Mouse (Mus musculus): ENCODE data around the gene Slc1a1. TPM values are rescaled to one million over a fixed set of nuclear protein-coding genes. Genes with fewer than 3 reads are reported as not detected.

Slc1a1 gene
- polyA plus RNA-seq (2014; fragmentation: Nextera tagmentation; extraction: Ambion mirVana) = 3.5 and 3.8 TPM in 2 replicates

DNA sequence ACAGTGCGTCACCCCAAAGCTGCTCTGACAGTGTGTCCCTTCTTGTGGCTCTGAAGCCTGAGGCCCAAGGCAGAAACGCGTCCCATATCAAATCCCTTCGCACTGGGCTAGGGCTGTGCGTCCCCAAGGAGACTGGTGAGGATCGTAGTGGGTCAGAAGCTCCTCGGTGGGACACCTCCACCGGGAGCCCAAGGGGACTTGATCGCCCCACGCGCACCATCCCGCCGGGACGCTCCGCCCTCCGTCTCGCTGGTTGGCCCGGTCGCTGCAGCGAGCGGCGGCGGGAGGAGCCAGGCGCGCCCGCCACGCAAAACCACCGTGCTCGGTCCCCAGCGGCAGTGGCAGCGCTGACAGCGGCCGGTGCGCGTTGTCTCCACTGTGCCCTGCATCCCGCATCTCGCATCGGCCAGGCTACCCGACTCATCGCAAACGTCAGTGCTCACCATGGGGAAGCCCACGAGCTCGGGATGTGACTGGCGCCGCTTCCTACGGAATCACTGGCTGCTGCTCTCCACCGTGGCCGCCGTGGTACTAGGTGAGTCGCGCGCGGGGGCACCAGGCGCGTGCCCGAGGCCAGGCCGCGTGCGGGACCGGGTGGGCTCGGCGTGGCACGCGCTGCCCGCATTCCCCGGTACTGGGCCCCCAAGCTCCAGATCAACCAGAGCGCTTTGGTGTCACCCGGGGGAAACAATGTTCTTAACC lies at the start of gene Slc1a1:
Gene Slc1a1 (plus strand): TSS at position 252 of the 702 bp plus-strand sequence.
- TF ChIP-seq CTCF (IDR thresholded peaks at IDR 0.05; ENCODE audit: low read depth) = no peak
- Histone ChIP-seq H3K4me3 (ENCODE audit: low read depth, low read length) (peak within 1 kb of the TSS; percentile 53), H3K4me2 (peak within 1 kb of the TSS; percentile 98), H3K36me3 (ENCODE audit: insufficient read depth) (no peaks in the 10 kb centered on the region), H3K27me3 (ENCODE audit: insufficient read depth, low read length) (peaks cover 23% of the 10 kb centered on the region), H3K9ac (peak within 1 kb of the TSS; percentile 50), H3K9me3 (ENCODE audit: low read depth, low read length) (no peaks in the 10 kb centered on the region), H3K4me1 (ENCODE audit: insufficient read depth) (0 out of 2 replicates have a peak, but pooled peaks cover 5% of the 10 kb centered on the region), H3K27ac (ENCODE audit: low read depth) (no peak within 1 kb of the TSS)
- DNase-seq = peak; percentile 72
- WGBS = under 1% methylated on average over 68 of the region's 68 CpGs
- ATAC-seq (ENCODE audit: insufficient read depth) = peak; percentile 60

DNA sequence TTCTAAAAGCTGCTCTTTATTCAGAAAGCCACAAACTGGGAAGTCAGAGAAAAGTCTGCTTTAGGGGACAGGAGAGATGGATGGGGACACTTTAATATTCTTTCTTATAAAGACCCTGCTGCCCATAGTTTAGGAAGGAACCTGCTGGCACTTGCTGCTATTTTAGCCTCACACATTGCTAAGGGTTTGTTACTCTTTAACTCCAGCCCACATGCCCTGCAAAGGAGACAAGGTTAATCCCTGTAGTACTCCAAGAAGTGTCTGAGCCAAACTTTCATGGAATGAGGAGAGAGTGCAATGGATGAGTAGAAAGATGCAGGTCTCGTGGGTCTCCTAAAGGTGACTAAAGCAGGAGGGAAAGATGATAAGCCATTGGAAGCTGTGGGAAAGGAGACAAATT lies 44.7 kb upstream of the Slc1a1 start:
- DNase-seq (no peak), ATAC-seq (ENCODE audit: insufficient read depth) (no peak)
- 44% methylated on average over 1 of the region's 1 CpGs for WGBS
- no peak for TF ChIP-seq CTCF (IDR thresholded peaks at IDR 0.05; ENCODE audit: low read depth)
- H3K9me3 ChIP-seq (ENCODE audit: low read depth, low read length) = no peaks in the 10 kb centered on the region
- H3K36me3 ChIP-seq (ENCODE audit: insufficient read depth) = no peaks in the 10 kb centered on the region
- no peak overlapping the region for H3K27ac ChIP-seq (ENCODE audit: low read depth)
- H3K4me2 ChIP-seq = no peak overlapping the region
- no peaks in the 10 kb centered on the region for H3K27me3 ChIP-seq (ENCODE audit: insufficient read depth, low read length)
- H3K4me1 ChIP-seq (ENCODE audit: insufficient read depth) = no peaks in the 10 kb centered on the region
- no peak overlapping the region for H3K4me3 ChIP-seq (ENCODE audit: low read depth, low read length)
- H3K9ac ChIP-seq = no peak overlapping the region

DNA sequence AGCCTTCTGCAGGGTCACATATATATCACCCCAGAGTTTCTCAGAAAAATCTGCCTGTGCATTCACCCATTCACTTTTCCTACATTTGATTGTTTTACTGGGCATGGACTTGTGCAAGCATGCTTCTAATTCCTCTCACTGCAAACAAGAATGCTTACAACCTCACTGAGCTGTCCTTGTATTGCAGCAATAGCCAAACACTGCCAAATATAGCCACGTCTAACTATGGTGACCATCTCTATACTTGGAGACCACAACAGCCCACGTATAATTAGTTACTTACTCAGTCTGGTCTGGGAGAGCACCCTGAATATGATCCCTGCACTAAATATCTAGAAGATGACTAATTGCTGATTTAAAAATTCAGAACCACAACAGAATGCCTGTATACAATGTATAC lies 41.5 kb upstream of the Slc1a1 start:
- Histone ChIP-seq H3K4me1 (ENCODE audit: insufficient read depth) (no peaks in the 10 kb centered on the region), H3K9ac (no peak overlapping the region), H3K9me3 (ENCODE audit: low read depth, low read length) (no peaks in the 10 kb centered on the region), H3K4me2 (no peak overlapping the region), H3K27me3 (ENCODE audit: insufficient read depth, low read length) (no peaks in the 10 kb centered on the region), H3K27ac (ENCODE audit: low read depth) (no peak overlapping the region), H3K4me3 (ENCODE audit: low read depth, low read length) (no peak overlapping the region), H3K36me3 (ENCODE audit: insufficient read depth) (no peaks in the 10 kb centered on the region)
- no peak for TF ChIP-seq CTCF (IDR thresholded peaks at IDR 0.05; ENCODE audit: low read depth)
- WGBS = 68% methylated on average over 2 of the region's 2 CpGs
- ATAC-seq (ENCODE audit: insufficient read depth) (no peak), DNase-seq (no peak)

DNA sequence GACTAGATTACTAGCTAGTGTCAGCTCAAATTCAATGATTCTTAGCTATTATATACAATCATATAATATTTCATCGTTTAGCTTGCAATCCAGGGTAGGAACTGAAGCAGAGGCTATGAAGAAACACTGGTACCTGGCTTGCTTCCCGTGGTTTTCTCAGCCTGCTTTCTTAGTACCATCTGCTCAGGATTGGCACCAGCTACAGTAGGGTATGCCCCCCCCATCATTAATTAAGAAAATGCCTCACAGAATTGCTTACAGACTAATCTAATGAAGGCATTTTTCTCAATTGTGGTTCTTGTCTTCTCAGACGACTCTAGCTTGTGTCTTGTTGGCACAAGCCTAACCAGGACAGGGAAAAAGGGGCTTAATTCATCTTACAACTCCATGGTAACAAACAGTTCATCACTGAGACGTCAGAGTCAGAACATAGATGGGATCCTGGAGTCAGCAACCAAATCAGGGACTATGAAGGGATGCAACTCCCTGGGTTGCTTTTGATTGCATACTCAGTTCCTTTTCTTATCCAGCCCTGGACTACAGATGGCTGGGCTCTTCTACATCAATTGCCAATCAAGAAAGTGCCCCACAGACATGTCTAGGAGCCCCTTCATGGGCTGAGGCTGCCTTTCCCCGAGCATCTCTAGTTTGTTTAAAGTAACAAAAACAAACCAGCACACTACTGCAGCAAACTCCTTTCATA lies 38.6 kb upstream of the Slc1a1 start:
- no peaks in the 10 kb centered on the region for H3K9me3 ChIP-seq (ENCODE audit: low read depth, low read length)
- no peaks in the 10 kb centered on the region for H3K36me3 ChIP-seq (ENCODE audit: insufficient read depth)
- H3K4me1 ChIP-seq (ENCODE audit: insufficient read depth) = no peaks in the 10 kb centered on the region
- H3K4me3 ChIP-seq (ENCODE audit: low read depth, low read length) = no peak overlapping the region
- ATAC-seq (ENCODE audit: insufficient read depth) = no peak
- no peak overlapping the region for H3K4me2 ChIP-seq
- H3K9ac ChIP-seq = no peak overlapping the region
- 54% methylated on average over 5 of the region's 5 CpGs for WGBS
- no peak overlapping the region for H3K27ac ChIP-seq (ENCODE audit: low read depth)
- no peak for TF ChIP-seq CTCF (IDR thresholded peaks at IDR 0.05; ENCODE audit: low read depth)
- no peaks in the 10 kb centered on the region for H3K27me3 ChIP-seq (ENCODE audit: insufficient read depth, low read length)
- DNase-seq = no peak

DNA sequence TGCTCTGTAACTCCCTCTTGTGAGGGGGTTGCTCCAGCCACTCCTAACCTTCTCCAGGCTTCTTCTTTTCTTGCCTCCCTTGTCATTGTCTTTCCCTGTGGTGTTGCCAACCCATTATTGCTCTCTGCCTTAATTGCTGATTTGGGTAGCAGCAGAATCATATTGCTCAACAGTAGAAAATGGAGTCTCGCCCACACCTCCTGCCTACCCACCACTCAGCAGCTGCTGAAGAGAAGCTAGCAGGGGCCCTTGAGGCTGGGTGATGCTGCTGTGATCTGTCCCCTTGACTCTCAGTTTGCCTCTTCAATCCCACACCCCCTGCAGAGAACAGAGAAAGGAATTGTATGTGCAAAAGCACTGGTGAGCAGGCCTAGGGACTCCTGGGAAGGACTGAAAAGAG lies 37.9 kb upstream of the Slc1a1 start:
- Histone ChIP-seq H3K36me3 (ENCODE audit: insufficient read depth) (no peaks in the 10 kb centered on the region), H3K4me1 (ENCODE audit: insufficient read depth) (no peaks in the 10 kb centered on the region), H3K27me3 (ENCODE audit: insufficient read depth, low read length) (no peaks in the 10 kb centered on the region), H3K9me3 (ENCODE audit: low read depth, low read length) (no peaks in the 10 kb centered on the region), H3K27ac (ENCODE audit: low read depth) (no peak overlapping the region), H3K9ac (no peak overlapping the region), H3K4me3 (ENCODE audit: low read depth, low read length) (no peak overlapping the region), H3K4me2 (no peak overlapping the region)
- ATAC-seq (ENCODE audit: insufficient read depth) (no peak), DNase-seq (no peak)
- TF ChIP-seq CTCF (IDR thresholded peaks at IDR 0.05; ENCODE audit: low read depth) = no peak
- WGBS = 83% methylated on average over 1 of the region's 1 CpGs

DNA sequence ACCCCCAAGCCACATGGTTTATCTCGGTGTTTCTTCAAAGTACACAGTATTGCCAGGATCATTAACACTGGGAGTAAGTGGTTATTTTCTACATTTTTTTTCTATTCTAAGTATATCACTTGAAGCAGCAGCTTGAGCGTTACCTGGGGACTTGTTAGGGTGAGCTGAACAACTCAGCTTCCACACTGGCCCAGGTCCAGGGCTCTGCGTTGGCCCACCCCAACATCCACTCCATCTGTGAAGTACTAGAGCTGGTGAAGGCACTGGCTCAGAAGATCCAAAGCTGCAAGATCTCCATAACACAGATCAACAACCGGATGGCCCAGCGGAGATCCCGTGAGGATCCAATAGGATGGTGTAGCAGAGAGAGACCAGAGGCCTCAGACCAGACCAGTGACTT lies 37.2 kb upstream of the Slc1a1 start:
- Histone ChIP-seq H3K36me3 (ENCODE audit: insufficient read depth) (no peaks in the 10 kb centered on the region), H3K4me1 (ENCODE audit: insufficient read depth) (no peaks in the 10 kb centered on the region), H3K27me3 (ENCODE audit: insufficient read depth, low read length) (no peaks in the 10 kb centered on the region), H3K27ac (ENCODE audit: low read depth) (no peak overlapping the region), H3K9me3 (ENCODE audit: low read depth, low read length) (no peaks in the 10 kb centered on the region), H3K4me3 (ENCODE audit: low read depth, low read length) (no peak overlapping the region), H3K4me2 (no peak overlapping the region), H3K9ac (no peak overlapping the region)
- WGBS = 74% methylated on average over 6 of the region's 6 CpGs
- no peak for ATAC-seq (ENCODE audit: insufficient read depth)
- TF ChIP-seq CTCF (IDR thresholded peaks at IDR 0.05; ENCODE audit: low read depth) = no peak
- DNase-seq = no peak

DNA sequence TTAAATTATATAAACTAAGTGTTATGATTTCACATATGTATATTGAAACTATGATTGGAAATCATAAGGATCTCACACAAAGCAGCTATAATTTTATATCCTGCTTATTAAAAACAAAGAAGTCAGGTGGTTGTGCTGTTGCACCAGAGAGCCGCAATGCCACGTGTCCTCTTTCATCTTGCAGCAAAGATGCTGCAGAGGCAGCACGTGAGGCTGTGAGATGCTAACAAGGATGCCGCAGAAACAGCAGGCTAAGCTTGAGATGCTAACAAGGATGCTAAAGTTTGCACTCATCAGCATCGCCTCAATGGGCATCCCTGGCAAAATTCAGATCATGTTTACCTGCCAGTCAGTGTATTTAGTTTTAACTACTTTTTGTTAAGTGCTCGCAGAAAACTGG lies 34.4 kb upstream of the Slc1a1 start:
- Histone ChIP-seq H3K4me2 (no peak overlapping the region), H3K4me3 (ENCODE audit: low read depth, low read length) (no peak overlapping the region), H3K4me1 (ENCODE audit: insufficient read depth) (no peaks in the 10 kb centered on the region), H3K27me3 (ENCODE audit: insufficient read depth, low read length) (no peaks in the 10 kb centered on the region), H3K9ac (no peak overlapping the region), H3K27ac (ENCODE audit: low read depth) (no peak overlapping the region), H3K9me3 (ENCODE audit: low read depth, low read length) (no peaks in the 10 kb centered on the region), H3K36me3 (ENCODE audit: insufficient read depth) (no peaks in the 10 kb centered on the region)
- ATAC-seq (ENCODE audit: insufficient read depth) (no peak), DNase-seq (no peak)
- TF ChIP-seq CTCF (IDR thresholded peaks at IDR 0.05; ENCODE audit: low read depth) = no peak
- 52% methylated on average over 6 of the region's 6 CpGs for WGBS

Data from lung, embryonic 14.5 days (tissue).